Mouse (Mus musculus): ENCODE data around the gene Dclre1c. TPM values are rescaled to one million over a fixed set of nuclear protein-coding genes. Genes with fewer than 3 reads are reported as not detected.
"Not testable (repeated sequence)": the region's sequence is repeated elsewhere in the genome, so short reads cannot be mapped to it uniquely, and the experiment has no call there.

The Dclre1c gene
- total RNA-seq (2014; rRNA removed; ENCODE audit: low replicate concordance) (1.6 and 3.1 TPM in 2 replicates), polyA plus RNA-seq (2015; fragmentation: Nextera tagmentation; extraction: Ambion mirVana) (2.4 and 2.6 TPM in 2 replicates)

DNA sequence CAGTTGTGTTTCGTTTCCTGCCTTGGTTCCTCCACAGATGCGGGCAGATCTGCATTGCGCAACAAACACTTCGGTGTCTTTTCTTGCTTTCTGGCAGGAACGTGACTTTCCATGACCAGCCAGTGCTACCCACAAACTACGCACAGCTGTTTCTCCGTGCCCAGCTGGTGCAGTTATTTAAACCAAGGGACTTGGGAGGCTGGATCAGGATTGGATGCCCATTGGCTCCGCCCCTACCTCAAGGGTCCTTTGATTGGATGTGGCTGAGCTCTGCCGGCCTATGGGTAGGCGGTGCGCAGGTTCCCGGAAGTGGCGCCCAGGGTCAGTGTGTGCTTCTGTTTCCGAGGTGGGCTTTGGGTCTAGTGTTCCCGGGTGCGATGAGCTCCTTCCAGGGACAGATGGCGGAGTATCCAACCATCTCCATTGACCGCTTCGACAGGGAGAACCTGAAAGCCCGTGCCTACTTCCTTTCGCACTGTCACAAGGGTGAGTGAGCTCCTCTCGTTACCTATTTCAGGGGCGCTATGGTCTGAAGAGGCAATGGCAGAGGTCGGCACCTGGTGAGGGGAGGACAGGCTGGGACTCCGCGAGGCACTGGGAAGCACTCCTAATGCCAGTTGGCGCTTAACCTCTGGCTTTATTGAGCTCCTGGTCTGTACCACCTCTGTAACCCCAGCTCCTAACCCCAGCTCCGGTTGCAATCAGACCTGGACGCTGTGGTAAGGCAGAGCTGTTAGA, at the start of gene Dclre1c:
Dclre1c (plus strand) TSS at position 291 of the 738 bp plus-strand sequence.
- Histone ChIP-seq H3K4me1 (ENCODE audit: control insufficient read depth, insufficient read depth) (0 out of 2 replicates have a peak, but pooled peaks cover 8% of the 10 kb centered on the region), H3K4me3 (ENCODE audit: low read depth, low read length) (peak within 1 kb of the TSS; percentile 77), H3K27me3 (ENCODE audit: control insufficient read depth, insufficient read depth, low read length) (no peaks in the 10 kb centered on the region), H3K27ac (ENCODE audit: low read depth) (no peak within 1 kb of the TSS), H3K4me2 (ENCODE audit: low read depth, low read length) (peak within 1 kb of the TSS; percentile 98), H3K9me3 (replicated peaks; ENCODE audit: control insufficient read depth, low read length) (no peaks in the 10 kb centered on the region), H3K36me3 (replicated peaks; ENCODE audit: control insufficient read depth, insufficient read depth, low read length) (no peaks in the 10 kb centered on the region; the same call in 1 of the 2 replicates), H3K9ac (replicated peaks; ENCODE audit: low read depth, low read length) (peak within 1 kb of the TSS; percentile 63)
- ATAC-seq (ENCODE audit: insufficient read depth, low read depth): peak; percentile 97
- TF ChIP-seq EP300 (IDR thresholded peaks at IDR 0.05; ENCODE audit: low read depth): no peak
- TF ChIP-seq CTCF (IDR thresholded peaks at IDR 0.05; ENCODE audit: low read depth): no peak
- DNase-seq (ENCODE audit: low spot score): peak; percentile 94
- 1% methylated on average over 29 of the region's 29 CpGs for WGBS

DNA sequence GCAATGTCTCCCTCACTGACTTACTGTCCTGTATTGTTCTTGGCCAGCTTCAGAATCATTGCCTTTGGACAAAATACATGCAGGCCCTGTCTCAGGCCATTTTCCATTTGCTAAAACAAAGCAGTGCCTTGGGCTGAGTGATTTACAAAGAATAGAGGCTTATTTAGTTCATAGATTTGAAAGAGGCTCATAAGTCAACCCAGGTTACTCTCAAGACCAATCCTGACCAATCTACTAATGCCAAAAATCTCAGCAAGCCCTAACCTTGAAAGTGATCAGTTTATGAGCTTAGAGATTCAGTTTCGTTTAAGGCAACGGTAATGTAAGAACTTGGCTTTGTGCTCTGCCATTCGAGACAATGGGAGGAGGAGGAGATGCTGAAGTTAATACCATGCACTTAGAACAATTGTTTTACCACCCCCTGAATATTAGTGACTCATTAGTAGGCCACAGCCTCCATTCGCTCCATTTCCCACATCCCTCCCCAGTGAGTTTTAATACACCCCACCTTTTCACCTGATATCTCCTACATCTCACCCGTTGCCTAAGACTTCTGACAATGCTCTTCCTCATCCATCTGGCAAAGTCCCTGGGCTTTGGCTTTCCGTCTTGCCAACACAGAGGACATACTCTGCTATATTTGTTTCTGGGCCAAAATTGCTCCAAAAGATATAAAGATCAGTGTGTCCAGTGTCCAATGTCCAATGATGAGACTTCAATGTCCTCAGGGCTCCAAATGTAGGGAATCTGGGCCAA, 36.6 kb upstream of the Dclre1c start:
- H3K36me3 ChIP-seq (replicated peaks; ENCODE audit: control insufficient read depth, insufficient read depth, low read length): no peaks in the 10 kb centered on the region
- no peak overlapping the region for H3K27ac ChIP-seq (ENCODE audit: low read depth)
- ATAC-seq (ENCODE audit: insufficient read depth, low read depth) (no peak), DNase-seq (ENCODE audit: low spot score) (no peak)
- no peaks in the 10 kb centered on the region for H3K9me3 ChIP-seq (replicated peaks; ENCODE audit: control insufficient read depth, low read length)
- H3K27me3 ChIP-seq (ENCODE audit: control insufficient read depth, insufficient read depth, low read length): no peaks in the 10 kb centered on the region
- H3K4me2 ChIP-seq (ENCODE audit: low read depth, low read length): no peak overlapping the region
- no peak overlapping the region for H3K9ac ChIP-seq (replicated peaks; ENCODE audit: low read depth, low read length)
- TF ChIP-seq CTCF (IDR thresholded peaks at IDR 0.05; ENCODE audit: low read depth): no peak
- TF ChIP-seq EP300 (IDR thresholded peaks at IDR 0.05; ENCODE audit: low read depth): no peak
- H3K4me1 ChIP-seq (ENCODE audit: control insufficient read depth, insufficient read depth): no peaks in the 10 kb centered on the region
- H3K4me3 ChIP-seq (ENCODE audit: low read depth, low read length): no peak overlapping the region
- 73% methylated on average over 6 of the region's 6 CpGs for WGBS

DNA sequence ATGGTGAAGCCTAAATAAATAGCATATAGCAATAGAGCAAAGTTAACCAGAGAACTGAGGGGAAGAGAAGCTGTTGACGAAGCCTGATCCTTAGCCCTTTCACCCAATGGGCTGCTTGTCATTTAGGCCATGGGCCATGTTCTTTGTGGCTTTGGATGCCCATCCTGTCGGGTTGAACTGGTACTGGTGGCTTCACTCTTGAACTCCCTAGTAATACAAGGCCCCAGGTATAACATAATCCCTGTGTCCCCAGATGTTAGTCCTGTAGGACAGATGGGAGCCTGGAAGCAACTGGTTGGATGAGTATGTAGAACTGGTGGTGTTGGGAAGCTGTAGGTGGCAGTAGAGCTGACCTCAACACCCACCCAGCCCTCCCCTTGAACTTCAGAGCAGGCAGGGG, 32.0 kb upstream of the Dclre1c start:
- DNase-seq (ENCODE audit: low spot score) (no peak), ATAC-seq (ENCODE audit: insufficient read depth, low read depth) (no peak)
- Histone ChIP-seq H3K36me3 (replicated peaks; ENCODE audit: control insufficient read depth, insufficient read depth, low read length) (no peaks in the 10 kb centered on the region), H3K4me1 (ENCODE audit: control insufficient read depth, insufficient read depth) (no peaks in the 10 kb centered on the region), H3K4me3 (ENCODE audit: low read depth, low read length) (no peak overlapping the region), H3K27me3 (ENCODE audit: control insufficient read depth, insufficient read depth, low read length) (no peaks in the 10 kb centered on the region), H3K9ac (replicated peaks; ENCODE audit: low read depth, low read length) (no peak overlapping the region), H3K9me3 (replicated peaks; ENCODE audit: control insufficient read depth, low read length) (no peaks in the 10 kb centered on the region), H3K4me2 (ENCODE audit: low read depth, low read length) (no peak overlapping the region), H3K27ac (ENCODE audit: low read depth) (no peak overlapping the region)
- WGBS: 75% methylated on average over 2 of the region's 2 CpGs
- no peak for TF ChIP-seq CTCF (IDR thresholded peaks at IDR 0.05; ENCODE audit: low read depth)
- TF ChIP-seq EP300 (IDR thresholded peaks at IDR 0.05; ENCODE audit: low read depth): no peak

DNA sequence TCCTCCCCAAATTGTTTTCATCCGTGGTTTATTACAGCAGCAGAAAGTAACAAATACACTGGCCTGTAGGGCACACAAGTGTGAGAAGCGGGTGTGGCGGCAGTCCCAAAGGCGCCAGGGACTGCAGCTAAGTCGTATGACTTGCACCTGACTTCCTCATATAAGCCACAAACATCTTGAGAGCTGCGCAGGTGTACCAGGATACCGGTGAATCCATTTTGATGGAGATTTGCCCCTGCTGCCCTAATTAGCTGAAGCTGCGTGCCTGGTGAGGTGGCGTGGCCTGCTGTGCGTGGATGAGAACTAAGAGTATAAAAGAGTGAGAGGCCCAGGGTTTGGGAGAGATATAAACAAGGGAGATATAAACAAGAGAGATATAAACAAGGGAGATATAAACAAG, 26.8 kb upstream of the Dclre1c start, which contains the start of gene Olah:
Olah (minus strand) TSS at position 101 of the 400 bp plus-strand sequence.
- H3K9me3 ChIP-seq (replicated peaks; ENCODE audit: control insufficient read depth, low read length); H3K4me3 ChIP-seq (ENCODE audit: low read depth, low read length); H3K4me1 ChIP-seq (ENCODE audit: control insufficient read depth, insufficient read depth); H3K27me3 ChIP-seq (ENCODE audit: control insufficient read depth, insufficient read depth, low read length); H3K36me3 ChIP-seq (replicated peaks; ENCODE audit: control insufficient read depth, insufficient read depth, low read length); H3K27ac ChIP-seq (ENCODE audit: low read depth); ATAC-seq (ENCODE audit: insufficient read depth, low read depth); H3K4me2 ChIP-seq (ENCODE audit: low read depth, low read length); DNase-seq (ENCODE audit: low spot score); H3K9ac ChIP-seq (replicated peaks; ENCODE audit: low read depth, low read length): not testable (repeated sequence)
- 61% methylated on average over 10 of the region's 10 CpGs for WGBS

DNA sequence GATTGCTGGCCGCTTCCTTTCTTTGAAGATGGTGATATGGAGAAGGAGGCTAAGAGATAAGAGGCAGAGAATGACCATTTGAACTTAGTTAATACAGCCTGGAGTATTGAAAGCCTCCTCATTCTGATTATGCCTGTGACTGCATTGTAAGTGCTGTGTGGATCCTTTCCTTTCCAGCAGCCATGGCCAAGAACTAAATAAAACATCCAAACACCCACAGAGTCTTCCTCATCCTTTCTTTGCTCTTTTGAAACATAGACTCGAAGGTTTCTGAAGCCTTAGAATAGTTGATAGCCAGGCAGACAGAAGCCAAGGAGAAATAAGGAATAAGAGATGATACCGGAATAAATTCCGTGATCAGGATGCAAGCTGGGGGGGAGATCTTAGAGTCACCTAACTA, 17.9 kb upstream of the Dclre1c start:
- H3K36me3 ChIP-seq (replicated peaks; ENCODE audit: control insufficient read depth, insufficient read depth, low read length): no peaks in the 10 kb centered on the region
- no peak overlapping the region for H3K9ac ChIP-seq (replicated peaks; ENCODE audit: low read depth, low read length)
- no peak overlapping the region for H3K4me2 ChIP-seq (ENCODE audit: low read depth, low read length)
- no peak for ATAC-seq (ENCODE audit: insufficient read depth, low read depth)
- no peaks in the 10 kb centered on the region for H3K27me3 ChIP-seq (ENCODE audit: control insufficient read depth, insufficient read depth, low read length)
- H3K9me3 ChIP-seq (replicated peaks; ENCODE audit: control insufficient read depth, low read length): no peaks in the 10 kb centered on the region
- no peak for DNase-seq (ENCODE audit: low spot score)
- 69% methylated on average over 4 of the region's 4 CpGs for WGBS
- no peaks in the 10 kb centered on the region for H3K4me1 ChIP-seq (ENCODE audit: control insufficient read depth, insufficient read depth)
- no peak overlapping the region for H3K4me3 ChIP-seq (ENCODE audit: low read depth, low read length)
- TF ChIP-seq CTCF (IDR thresholded peaks at IDR 0.05; ENCODE audit: low read depth) (no peak), EP300 (IDR thresholded peaks at IDR 0.05; ENCODE audit: low read depth) (no peak)
- no peak overlapping the region for H3K27ac ChIP-seq (ENCODE audit: low read depth)

Data from heart, postnatal 0 days (tissue).